21 mouse cellular contexts compared by ENCODE assay signal in the genomic region with DNA sequence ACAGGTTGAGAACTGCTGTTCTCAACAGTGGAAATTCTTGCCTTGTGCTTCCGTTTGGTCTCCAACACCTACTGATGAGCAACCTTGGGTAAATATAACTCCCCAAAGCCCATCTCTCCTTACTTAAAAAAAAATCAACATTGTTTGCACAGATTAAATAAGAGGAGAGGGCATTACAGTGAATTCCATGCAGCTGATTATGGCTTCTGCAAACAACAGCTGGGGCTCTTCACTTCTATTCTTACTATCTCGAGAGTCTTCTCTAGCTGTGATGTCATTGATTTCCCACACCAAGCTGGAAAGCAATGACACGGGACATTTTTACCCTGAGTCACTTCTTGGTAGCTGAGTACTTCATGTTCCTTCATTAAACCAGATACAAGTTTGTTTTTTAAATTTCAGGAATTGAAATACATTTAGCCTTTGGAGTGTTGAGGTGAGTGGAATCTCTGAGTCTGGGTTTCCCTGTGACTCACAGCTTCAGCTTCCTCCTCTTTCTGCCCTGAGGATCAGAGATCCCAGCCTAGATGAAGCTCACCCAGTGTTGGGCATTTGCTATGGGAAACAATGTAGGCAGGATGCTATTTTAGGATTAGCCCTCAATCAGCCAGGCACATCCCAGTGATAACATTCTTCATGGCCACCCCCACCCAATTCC. TPM values are rescaled to one million over a fixed set of nuclear protein-coding genes. Genes with fewer than 3 reads are reported as not detected.
DNase-seq lines count a peak whose midpoint lies in the region; TF ChIP-seq lines count a peak whose summit lies in the region.
"Had no signal": no experiment of that assay in that cellular context is flagged by ENCODE, and none has a peak within 500 bp of the region (broad histone marks: within the 10 kb centered on the region; RNA-seq: fewer than 3 reads in every experiment).

No protein-coding gene starts in this region.

- no peak overlapping the region for H3K4me3 ChIP-seq in C2C12 (ENCODE audit: insufficient read depth, poor library complexity, severe bottlenecking)
- no peak overlapping the region for H3K4me3 ChIP-seq in heart, embryonic 10.5 days
- H3K4me3 ChIP-seq: embryonic facial prominence, embryonic 15.5 days; forebrain, embryonic 13.5 days; gastrocnemius, adult 2 months; hindbrain, embryonic 10.5 days; kidney, embryonic 15.5 days; lung, embryonic 15.5 days; midbrain, embryonic 10.5 days had no signal

- intact Hi-C loops in heart, postnatal 14 days (cut with DNase I) = no loop called here

- 33% methylated on average over 3 of the region's 3 CpGs for WGBS in heart, embryonic 10.5 days

- H3ac ChIP-seq in C2C12 (ENCODE audit: control insufficient read depth, insufficient read length, low read depth) = no peak overlapping the region

- peaks cover 19% of the 10 kb centered on the region; the same call in 1 of the 2 replicates for H3K4me1 ChIP-seq in heart, embryonic 10.5 days
- H3K4me1 ChIP-seq: embryonic facial prominence, embryonic 15.5 days; forebrain, embryonic 13.5 days; lung, embryonic 15.5 days had no signal

- H3K36me3 ChIP-seq in C2C12 (ENCODE audit: control insufficient read depth, insufficient read depth) = no peaks in the 10 kb centered on the region
- H3K36me3 ChIP-seq in heart, embryonic 10.5 days = no peaks in the 10 kb centered on the region
- H3K36me3 ChIP-seq: embryonic facial prominence, embryonic 15.5 days; hindbrain, embryonic 10.5 days; kidney, embryonic 15.5 days; lung, embryonic 15.5 days; midbrain, embryonic 10.5 days had no signal

- H3K79me3 ChIP-seq in C2C12 (ENCODE audit: low read depth) = no peaks in the 10 kb centered on the region

- TF ChIP-seq CTCF in C2C12 (IDR thresholded peaks at IDR 0.05; ENCODE audit: control insufficient read depth, insufficient read depth, insufficient read length) = no peak

- DNase-seq in heart, adult 18-20 months = peak; percentile 58 to 78
- DNase-seq in heart, postnatal 14 days = no peak
- DNase-seq in heart, embryonic 10.5 days (ENCODE audit: low spot score) = peak; percentile 67
- DNase-seq in lung, postnatal 10 days = peak; percentile 23
- no peak for DNase-seq in layer of hippocampus, postnatal 25 days (ENCODE audit: extremely low spot score in 1 of 2, low spot score in 1 of 2)
- no peak for DNase-seq in testis, postnatal 10 days (ENCODE audit: low spot score)
- DNase-seq in layer of hippocampus, adult 9-11 months = no peak
- DNase-seq: adrenal gland, postnatal 10 days; B cell, adult 2 months; cerebellum, adult 9-10 months; gastrocnemius, adult 2 months; retina, postnatal 1 day; thymus, postnatal 36 days had no signal

- no peaks in the 10 kb centered on the region for H3K27me3 ChIP-seq in C2C12 (ENCODE audit: control insufficient read depth, insufficient read depth, insufficient read length)
- no peaks in the 10 kb centered on the region for H3K27me3 ChIP-seq in heart, embryonic 10.5 days (ENCODE audit: insufficient read depth, poor library complexity, severe bottlenecking)
- H3K27me3 ChIP-seq: embryonic facial prominence, embryonic 15.5 days; forebrain, embryonic 13.5 days; kidney, embryonic 15.5 days; lung, embryonic 15.5 days had no signal

- peak overlapping the region; percentile 37 for H3K27ac ChIP-seq in heart, embryonic 10.5 days
- H3K27ac ChIP-seq: embryonic facial prominence, embryonic 15.5 days; forebrain, embryonic 13.5 days; gastrocnemius, adult 2 months; hindbrain, embryonic 10.5 days; kidney, embryonic 15.5 days; lung, embryonic 15.5 days; midbrain, embryonic 10.5 days had no signal

- H3K79me2 ChIP-seq in C2C12 (ENCODE audit: control insufficient read depth, insufficient read depth) = no peaks in the 10 kb centered on the region

- H3K9me3 ChIP-seq in heart, embryonic 10.5 days = no peaks in the 10 kb centered on the region
- H3K9me3 ChIP-seq: embryonic facial prominence, embryonic 15.5 days; forebrain, embryonic 13.5 days; kidney, embryonic 15.5 days; lung, embryonic 15.5 days; midbrain, embryonic 10.5 days had no signal

TF ChIP-seq in C2C12, 6 proteins besides CTCF, POLR2A, EP300 and RAD21:
- TF ChIP-seq MAX (IDR thresholded peaks at IDR 0.05) (peak; percentile 58), CEBPB (IDR thresholded peaks at IDR 0.05; ENCODE audit: low read depth) (no peak), MYOG (IDR thresholded peaks at IDR 0.05; ENCODE audit: control insufficient read depth, extremely low read depth, insufficient read length) (no peak), MYOD1 (IDR thresholded peaks at IDR 0.05; ENCODE audit: control insufficient read depth, insufficient read length, low read depth) (peak; percentile 71), FOSL1 (IDR thresholded peaks at IDR 0.05; ENCODE audit: insufficient read depth, low read length, poor library complexity, severe bottlenecking) (peak; percentile 18)

RNA-seq across cellular contexts. Expression of a gene that starts 8.1 kb away (rescaled TPM):
- total RNA-seq in heart, adult 18-20 months (2021) = 1 to 10 TPM; 5.9 to 7.3 TPM
- 1 to 10 TPM; 6.1 to 7.3 TPM for total RNA-seq in heart, postnatal 14 days (2021)
- polyA plus RNA-seq in C2C12 (2012; fragmentation: generic; extraction: Trizol) = 7.5 TPM
- 7.3 and 10.0 TPM in 2 replicates for polyA plus RNA-seq in heart, embryonic 10.5 days (2016; fragmentation: Nextera tagmentation; extraction: Ambion mirVana)
- total RNA-seq in layer of hippocampus, postnatal 25 days (2021) = 10 to 100 TPM; 24.0 to 27.7 TPM
- polyA plus RNA-seq: inflammation-experienced regulatory T-cells, adult 6 months had no signal

RNA-seq across cellular contexts. Expression of a gene that starts 34.4 kb away (rescaled TPM):
- 1 to 10 TPM; 2.5 to 2.8 TPM for total RNA-seq in heart, adult 18-20 months (2021)
- total RNA-seq in heart, postnatal 14 days (2021) = 1 to 10 TPM; 4.0 to 4.6 TPM
- 843 TPM for polyA plus RNA-seq in C2C12 (2012; fragmentation: generic; extraction: Trizol)
- 157 and 310 TPM in 2 replicates for polyA plus RNA-seq in heart, embryonic 10.5 days (2016; fragmentation: Nextera tagmentation; extraction: Ambion mirVana)
- total RNA-seq in layer of hippocampus, postnatal 25 days (2021) = 10 to 100 TPM; 67.5 to 79.6 TPM

Comparison
In these comparisons a context has a peak if more than half of its experiments do, and no peak if none do; other contexts are left out.
1. DNase-seq: peak in heart, adult 18-20 months (2 of 2), heart, embryonic 10.5 days (single experiment) and lung, postnatal 10 days (single experiment); none in heart, postnatal 14 days (0 of 2), layer of hippocampus, postnatal 25 days (0 of 2), testis, postnatal 10 days (single experiment) and layer of hippocampus, adult 9-11 months (single experiment).
2. RNA of a gene that starts 34.4 kb away (total RNA-seq): 67.5 to 79.6 TPM in layer of hippocampus, postnatal 25 days; 4.0 to 4.6 TPM in heart, postnatal 14 days and 2.5 to 2.8 TPM in heart, adult 18-20 months; every median in the first group is over 10 times any median in the second.